ENCODE assay signal across 12 mouse cellular contexts in the genomic region with DNA sequence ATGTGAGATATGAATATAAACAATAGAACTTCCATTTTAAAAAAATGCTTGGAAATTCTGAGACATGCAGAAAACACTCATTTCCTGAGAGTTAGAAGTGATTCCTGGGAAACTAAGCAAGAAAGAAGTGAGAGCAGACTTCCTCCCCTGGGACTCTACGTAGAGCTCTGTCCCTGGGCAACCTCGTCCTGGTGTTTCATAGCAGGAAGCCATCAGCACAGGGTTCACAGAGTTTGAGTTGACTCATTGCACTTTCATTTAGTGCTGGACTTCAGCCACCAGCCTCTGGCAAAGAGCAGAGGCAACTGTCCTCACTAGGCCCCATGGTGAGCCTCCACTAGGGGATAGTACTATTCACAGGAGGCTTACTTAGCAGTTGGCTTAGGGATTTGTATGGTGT. TPM values are rescaled to one million over a fixed set of nuclear protein-coding genes. Genes with fewer than 3 reads are reported as not detected.
DNase-seq lines count a peak whose midpoint lies in the region; ATAC-seq and TF ChIP-seq lines count a peak whose summit lies in the region.
"Had no signal": no experiment of that assay in that cellular context is flagged by ENCODE, and none has a peak within 500 bp of the region (broad histone marks: within the 10 kb centered on the region; RNA-seq: fewer than 3 reads in every experiment).

No protein-coding gene starts in this region.

- peak; percentile 18; the same call in 1 of the 2 replicates for TF ChIP-seq POLR2A in CH12.LX (IDR thresholded peaks at IDR 0.05; ENCODE audit: low read depth, low read length)

- no peak overlapping the region for H3K4me3 ChIP-seq in CH12.LX (replicated peaks in 1 of 3; ENCODE audit: low read depth in 2 of 3, low read length in 2 of 3, poor library complexity in 1 of 3)
- no peak overlapping the region for H3K4me3 ChIP-seq in liver, embryonic 16.5 days (ENCODE audit: low read depth, low read length)
- no peak overlapping the region for H3K4me3 ChIP-seq in forebrain, embryonic 12.5 days (replicated peaks)
- no peak overlapping the region for H3K4me3 ChIP-seq in hindbrain, embryonic 11.5 days (ENCODE audit: low read depth, low read length)
- H3K4me3 ChIP-seq in midbrain, postnatal 0 days (ENCODE audit: low read depth, low read length), result no peak overlapping the region
- H3K4me3 ChIP-seq: embryonic facial prominence, embryonic 15.5 days had no signal

- TF ChIP-seq EP300 in CH12.LX (IDR thresholded peaks at IDR 0.05; ENCODE audit: low read length), result peak; percentile 95

- no peak overlapping the region; the same call in 1 of the 2 replicates for H3K4me2 ChIP-seq in CH12.LX (ENCODE audit: insufficient read depth, low read depth, poor library complexity, severe bottlenecking)
- H3K4me2 ChIP-seq in liver, embryonic 16.5 days (ENCODE audit: low read depth, low read length), result no peak overlapping the region
- H3K4me2 ChIP-seq in forebrain, embryonic 12.5 days, result no peak overlapping the region
- no peak overlapping the region for H3K4me2 ChIP-seq in hindbrain, embryonic 11.5 days (replicated peaks; ENCODE audit: low read depth, low read length)
- no peak overlapping the region for H3K4me2 ChIP-seq in midbrain, postnatal 0 days (ENCODE audit: low read depth, low read length, poor library complexity, severe bottlenecking)
- H3K4me2 ChIP-seq: embryonic facial prominence, embryonic 15.5 days had no signal

- peak overlapping the region; percentile 94 for H3K27ac ChIP-seq in CH12.LX (ENCODE audit: insufficient read depth, low read depth)
- H3K27ac ChIP-seq in liver, embryonic 16.5 days (ENCODE audit: low read length), result peak overlapping the region; percentile 5; the same call in 1 of the 2 replicates
- no peak overlapping the region for H3K27ac ChIP-seq in forebrain, embryonic 12.5 days
- no peak overlapping the region for H3K27ac ChIP-seq in hindbrain, embryonic 11.5 days (ENCODE audit: low read depth, low read length)
- H3K27ac ChIP-seq in midbrain, postnatal 0 days (ENCODE audit: low read depth, low read length), result no peak overlapping the region
- H3K27ac ChIP-seq: embryonic facial prominence, embryonic 15.5 days had no signal

- dilution Hi-C loops in CH12.LX (cut with MboI; ENCODE audit: extremely low pct_ligation_motif_present, extremely low pct_unique_long_range_greater_than_20kb, low sequenced_read_pairs), result no loop called here

- no peaks in the 10 kb centered on the region for H3K79me2 ChIP-seq in CH12.LX (replicated peaks; ENCODE audit: control insufficient read depth, extremely low read depth, insufficient read depth, poor library complexity, severe bottlenecking)

- DNase-seq in CH12.LX (ENCODE audit: extremely low read depth), result peak; percentile 84
- peak; percentile 73 for DNase-seq in adrenal gland, adult 8-10 months
- peak; percentile 71 to 79 for DNase-seq in heart, postnatal 14 days
- DNase-seq in neural tube, embryonic 10.5 days (ENCODE audit: extremely low spot score, low spot score), result no peak
- DNase-seq in hindbrain, embryonic 11.5 days (ENCODE audit: low spot score), result no peak
- no peak for DNase-seq in midbrain, postnatal 0 days (ENCODE audit: low spot score)
- DNase-seq: thymus, adult 2 months had no signal

- H3K4me1 ChIP-seq in CH12.LX (ENCODE audit: control insufficient read depth in 1 of 2, insufficient read depth in 2 of 2), result peaks cover 33 to 97% of the 10 kb centered on the region in 2 experiments
- H3K4me1 ChIP-seq in liver, embryonic 16.5 days (ENCODE audit: control insufficient read depth, low read depth, low read length), result peaks cover 2% of the 10 kb centered on the region
- peaks cover 9% of the 10 kb centered on the region; the same call in 1 of the 2 replicates for H3K4me1 ChIP-seq in forebrain, embryonic 12.5 days
- H3K4me1 ChIP-seq in hindbrain, embryonic 11.5 days (replicated peaks; ENCODE audit: control insufficient read depth, insufficient read depth, low read length), result no peaks in the 10 kb centered on the region
- no peaks in the 10 kb centered on the region for H3K4me1 ChIP-seq in midbrain, postnatal 0 days (ENCODE audit: insufficient read depth, low read length)
- H3K4me1 ChIP-seq: embryonic facial prominence, embryonic 15.5 days had no signal

- peaks cover 30 to 47% of the 10 kb centered on the region in 2 experiments for H3K36me3 ChIP-seq in CH12.LX (replicated peaks in 1 of 2; ENCODE audit: control insufficient read depth in 1 of 2, insufficient read depth in 1 of 2, low read length in 1 of 2)
- H3K36me3 ChIP-seq in liver, embryonic 16.5 days (ENCODE audit: control insufficient read depth, insufficient read depth), result peaks cover 29% of the 10 kb centered on the region
- no peaks in the 10 kb centered on the region for H3K36me3 ChIP-seq in forebrain, embryonic 12.5 days (replicated peaks)
- no peaks in the 10 kb centered on the region for H3K36me3 ChIP-seq in hindbrain, embryonic 11.5 days (ENCODE audit: control insufficient read depth, insufficient read depth, low read length)
- H3K36me3 ChIP-seq in midbrain, postnatal 0 days (ENCODE audit: insufficient read depth, low read length), result no peaks in the 10 kb centered on the region

- in situ Hi-C loops in CH12.LX (cut with MboI; ENCODE audit: low pct_ligation_motif_present, low pct_unique_long_range_greater_than_20kb, low sequenced_read_pairs), result loop anchor here (5.0 kb wide), 1 partner anchor 41 kb away; no protein-coding TSS in a partner anchor

- peak; percentile 60 for ATAC-seq in liver, embryonic 16.5 days (ENCODE audit: low read depth)
- no peak for ATAC-seq in forebrain, embryonic 12.5 days (ENCODE audit: low FRiP score)
- ATAC-seq in hindbrain, embryonic 11.5 days (ENCODE audit: low FRiP score), result no peak
- ATAC-seq in midbrain, postnatal 0 days (ENCODE audit: low FRiP score), result no peak

- H3K27me3 ChIP-seq in CH12.LX (replicated peaks), result no peaks in the 10 kb centered on the region
- no peaks in the 10 kb centered on the region for H3K27me3 ChIP-seq in liver, embryonic 16.5 days (ENCODE audit: control insufficient read depth, insufficient read depth, low read depth, low read length)
- no peaks in the 10 kb centered on the region for H3K27me3 ChIP-seq in forebrain, embryonic 12.5 days
- no peaks in the 10 kb centered on the region for H3K27me3 ChIP-seq in hindbrain, embryonic 11.5 days (ENCODE audit: control insufficient read depth, insufficient read depth, low read length)
- no peaks in the 10 kb centered on the region for H3K27me3 ChIP-seq in midbrain, postnatal 0 days (ENCODE audit: insufficient read depth, low read length)
- H3K27me3 ChIP-seq: embryonic facial prominence, embryonic 15.5 days had no signal

- intact Hi-C loops in heart, postnatal 14 days (cut with DNase I), result no loop called here

- TF ChIP-seq CTCF in CH12.LX (conservative IDR thresholded peaks at IDR 0.05 in 1 of 2, IDR thresholded peaks at IDR 0.05 in 1 of 2; ENCODE audit: low read depth in 2 of 2, low read length in 2 of 2), result peak in 1 of 2 experiments; percentile 32; a peak in 1 of 4 replicates
- TF ChIP-seq CTCF in midbrain, postnatal 0 days (IDR thresholded peaks at IDR 0.05), result no peak

- 63% methylated on average over 2 of the region's 2 CpGs for WGBS in liver, embryonic 16.5 days (ENCODE audit: insufficient replicate concordance)
- WGBS in forebrain, embryonic 12.5 days, result 89% methylated on average over 2 of the region's 2 CpGs
- WGBS in hindbrain, embryonic 11.5 days, result 57% methylated on average over 2 of the region's 2 CpGs
- WGBS in midbrain, postnatal 0 days, result 67% methylated on average over 2 of the region's 2 CpGs

- H3K9me3 ChIP-seq in CH12.LX (replicated peaks; ENCODE audit: low read length), result peaks cover 3% of the 10 kb centered on the region
- H3K9me3 ChIP-seq in liver, embryonic 16.5 days (replicated peaks; ENCODE audit: control insufficient read depth, low read length), result no peaks in the 10 kb centered on the region
- no peaks in the 10 kb centered on the region for H3K9me3 ChIP-seq in forebrain, embryonic 12.5 days
- no peaks in the 10 kb centered on the region for H3K9me3 ChIP-seq in hindbrain, embryonic 11.5 days (ENCODE audit: control insufficient read depth, low read length)
- no peaks in the 10 kb centered on the region for H3K9me3 ChIP-seq in midbrain, postnatal 0 days (ENCODE audit: low read length)
- H3K9me3 ChIP-seq: embryonic facial prominence, embryonic 15.5 days had no signal

- no peak; the same call in 1 of the 2 replicates for TF ChIP-seq RAD21 in CH12.LX (IDR thresholded peaks at IDR 0.05; ENCODE audit: low read depth, low read length)

- H3K9ac ChIP-seq in CH12.LX (ENCODE audit: insufficient read depth, low read depth), result peak overlapping the region; percentile 21; the same call in 1 of the 2 replicates
- no peak overlapping the region for H3K9ac ChIP-seq in liver, embryonic 16.5 days (ENCODE audit: low read depth, low read length)
- no peak overlapping the region for H3K9ac ChIP-seq in forebrain, embryonic 12.5 days
- no peak overlapping the region for H3K9ac ChIP-seq in hindbrain, embryonic 11.5 days (ENCODE audit: low read depth, low read length)
- H3K9ac ChIP-seq in midbrain, postnatal 0 days (replicated peaks; ENCODE audit: low read length, poor library complexity, severe bottlenecking), result no peak overlapping the region
- H3K9ac ChIP-seq: embryonic facial prominence, embryonic 15.5 days had no signal

RNA-seq across cellular contexts. Expression of gene Prg2, which starts 19.0 kb away (rescaled TPM):
- 0.81 and 1.5 TPM in 2 replicates for total RNA-seq in CH12.LX (2012; rRNA removed)
- 0.60 and 1.1 TPM in 2 replicates for total RNA-seq in CH12.LX (2014; rRNA removed)
- polyA plus RNA-seq in CH12.LX (2012; ENCODE audit: insufficient read length, low read depth), result 0.49 and 0.93 TPM in 2 replicates
- total RNA-seq in adrenal gland, adult 8-10 months (2022), result not detected
- not detected for total RNA-seq in heart, postnatal 14 days (2021)
- polyA plus RNA-seq in liver, embryonic 16.5 days (2015; fragmentation: Nextera tagmentation; extraction: Ambion mirVana), result 71.0 and 84.0 TPM in 2 replicates
- not detected in 2 replicates for polyA plus RNA-seq in forebrain, embryonic 12.5 days (2016; fragmentation: Nextera tagmentation; extraction: Ambion mirVana)
- 1.3 TPM in 1 of 2 replicates, not detected in the other for polyA plus RNA-seq in hindbrain, embryonic 11.5 days (2014; fragmentation: Nextera tagmentation; extraction: Ambion mirVana)
- total RNA-seq in midbrain, postnatal 0 days (2014; rRNA removed), result not detected in 2 replicates
- polyA plus RNA-seq in midbrain, postnatal 0 days (2015; fragmentation: Nextera tagmentation; extraction: Ambion mirVana), result not detected in 2 replicates
- total RNA-seq: left cerebral cortex, postnatal 10 days had no signal
- polyA plus RNA-seq: embryonic facial prominence, embryonic 15.5 days; neural tube, embryonic 11.5 days had no signal

RNA-seq across cellular contexts. Expression of gene Slc43a3, which starts 24.9 kb away (rescaled TPM):
- total RNA-seq in CH12.LX (2012; rRNA removed) (121 and 136 TPM in 2 replicates), CH12.LX (2014; rRNA removed) (163 and 176 TPM in 2 replicates)
- polyA plus RNA-seq in CH12.LX (2012; ENCODE audit: insufficient read length, low read depth), result 140 and 174 TPM in 2 replicates
- total RNA-seq in adrenal gland, adult 8-10 months (2022), result 10 to 100 TPM; 63.1 to 81.5 (median 75.7) TPM
- total RNA-seq in heart, postnatal 14 days (2021), result 100 to 1,000 TPM; 101 to 105 TPM
- 100 and 103 TPM in 2 replicates for polyA plus RNA-seq in liver, embryonic 16.5 days (2015; fragmentation: Nextera tagmentation; extraction: Ambion mirVana)
- polyA plus RNA-seq in forebrain, embryonic 12.5 days (2016; fragmentation: Nextera tagmentation; extraction: Ambion mirVana), result 10.1 and 11.3 TPM in 2 replicates
- polyA plus RNA-seq in hindbrain, embryonic 11.5 days (2014; fragmentation: Nextera tagmentation; extraction: Ambion mirVana), result 25.5 and 27.0 TPM in 2 replicates
- 1.7 and 2.0 TPM in 2 replicates for total RNA-seq in midbrain, postnatal 0 days (2014; rRNA removed)
- 1.9 and 2.0 TPM in 2 replicates for polyA plus RNA-seq in midbrain, postnatal 0 days (2015; fragmentation: Nextera tagmentation; extraction: Ambion mirVana)

RNA-seq across cellular contexts. Expression of gene Prg3, which starts 26.7 kb away (rescaled TPM):
- total RNA-seq in CH12.LX (2012; rRNA removed) (not detected in 2 replicates), CH12.LX (2014; rRNA removed) (not detected in 2 replicates)
- polyA plus RNA-seq in CH12.LX (2012; ENCODE audit: insufficient read length, low read depth), result not detected in 2 replicates
- total RNA-seq in adrenal gland, adult 8-10 months (2022), result not detected
- total RNA-seq in heart, postnatal 14 days (2021), result not detected
- polyA plus RNA-seq in liver, embryonic 16.5 days (2015; fragmentation: Nextera tagmentation; extraction: Ambion mirVana), result 5.0 and 5.6 TPM in 2 replicates
- not detected in 2 replicates for polyA plus RNA-seq in forebrain, embryonic 12.5 days (2016; fragmentation: Nextera tagmentation; extraction: Ambion mirVana)
- polyA plus RNA-seq in hindbrain, embryonic 11.5 days (2014; fragmentation: Nextera tagmentation; extraction: Ambion mirVana), result not detected in 2 replicates
- total RNA-seq in midbrain, postnatal 0 days (2014; rRNA removed), result not detected in 2 replicates
- not detected in 2 replicates for polyA plus RNA-seq in midbrain, postnatal 0 days (2015; fragmentation: Nextera tagmentation; extraction: Ambion mirVana)
- total RNA-seq: left cerebral cortex, postnatal 10 days had no signal
- polyA plus RNA-seq: embryonic facial prominence, embryonic 15.5 days; neural tube, embryonic 11.5 days had no signal

Comparison
In these comparisons a context has a peak if more than half of its experiments do, and no peak if none do; other contexts are left out.
1. DNase-seq: peak in CH12.LX (single experiment), adrenal gland, adult 8-10 months (single experiment) and heart, postnatal 14 days (2 of 2); none in neural tube, embryonic 10.5 days (single experiment), hindbrain, embryonic 11.5 days (single experiment) and midbrain, postnatal 0 days (single experiment).
2. H3K27ac ChIP-seq: peak in CH12.LX (single experiment) and liver, embryonic 16.5 days (single experiment); none in forebrain, embryonic 12.5 days (single experiment), hindbrain, embryonic 11.5 days (single experiment) and midbrain, postnatal 0 days (single experiment).
3. RNA of gene Prg2, which starts 19.0 kb away (polyA plus RNA-seq): 71.0 to 84.0 TPM in liver, embryonic 16.5 days; 0.49 to 0.93 TPM in CH12.LX, not detected in forebrain, embryonic 12.5 days, 1.3 TPM in hindbrain, embryonic 11.5 days and not detected in midbrain, postnatal 0 days; every median in the first group is over 10 times any median in the second.